Mouse (Mus musculus) stomach, embryonic 16.5 days (tissue): Measurements from ENCODE around the gene Rnf169. TPM values are rescaled to one million over a fixed set of nuclear protein-coding genes. Genes with fewer than 3 reads are reported as not detected.

Source experiments
- ATAC-seq: fragments of 200-750 bp; cut with Nextera tagmentation; 2 replicates; pipeline ENCODE4 v1.8.0; 2017; ENCODE audit warnings: moderate number of reproducible peaks, moderate TSS enrichment; ENCODE audit not compliant: insufficient read depth, low FRiP score
- H3K27ac ChIP-seq: fragments of 300-500 bp; sonication (generic); 2 replicates; pipeline ENCODE4 v1.5.1; 2014; ENCODE audit warnings: low read length
- H3K27me3 ChIP-seq: fragments of 300-500 bp; sonication (generic); 2 replicates; pipeline ENCODE4 v1.6.1; 2014; ENCODE audit warnings: low read length, control low read depth, mixed read lengths; ENCODE audit not compliant: control insufficient read depth, insufficient read depth
- H3K36me3 ChIP-seq: fragments of 300-500 bp; sonication (generic); 2 replicates; pipeline ENCODE4 v1.6.1; 2014; ENCODE audit warnings: low read length; ENCODE audit not compliant: control insufficient read depth, insufficient read depth
- H3K4me1 ChIP-seq: fragments of 300-500 bp; sonication (generic); 2 replicates; pipeline ENCODE4 v1.6.1; 2014; ENCODE audit warnings: low read length, control low read depth, mixed read lengths; ENCODE audit not compliant: control insufficient read depth, insufficient read depth
- H3K4me2 ChIP-seq: fragments of 300-500 bp; sonication (generic); 2 replicates; pipeline ENCODE4 v1.6.1; 2014; ENCODE audit warnings: low read depth, low read length, mixed read lengths
- H3K4me3 ChIP-seq: fragments of 300-500 bp; sonication (generic); replicated peaks from 2 replicates; pipeline ENCODE4 v1.5.1; 2014; ENCODE audit warnings: mild to moderate bottlenecking, low read length
- H3K9ac ChIP-seq: fragments of 300-500 bp; sonication (generic); 2 replicates; pipeline ENCODE4 v1.6.1; 2014; ENCODE audit warnings: low read length
- H3K9me3 ChIP-seq: fragments of 300-500 bp; sonication (generic); replicated peaks from 2 replicates; pipeline ENCODE4 v1.6.1; 2016; ENCODE audit warnings: low read length, control low read depth; ENCODE audit not compliant: control insufficient read depth
- WGBS: fragments of 180-500 bp; shearing (Covaris S2); extraction: QIAGEN DNeasy Blood & Tissue Kit; methylation state at CpG from one replicate; pipeline ENCODE4 v1.1.7; 2014; 5-methylcytosine and 5-hydroxymethylcytosine counted together
- polyA plus RNA-seq: library from polyadenylated mRNA; unstranded; fragments of >200 nt; fragmentation: Nextera tagmentation; extraction: Ambion mirVana; gene quantifications from 2 replicates; pipeline ENCODE4 v1.2.1, GENCODE M21; 2015

Gene Rnf169
- polyA plus RNA-seq, 1 experiment from 2014 or later, result 4.5 TPM

- 0 out of 2 replicates have a peak, but pooled peaks cover 3% of the 10 kb centered on the region for H3K9me3 ChIP-seq
- H3K27ac ChIP-seq, result no peak overlapping the region
- no peaks in the 10 kb centered on the region for H3K4me1 ChIP-seq
- peaks cover 35% of the 10 kb centered on the region for H3K36me3 ChIP-seq
- no peak for ATAC-seq
- no peak overlapping the region for H3K9ac ChIP-seq
- no peak overlapping the region for H3K4me2 ChIP-seq
- H3K27me3 ChIP-seq, result no peaks in the 10 kb centered on the region
- H3K4me3 ChIP-seq, result no peak overlapping the region
- 100% methylated on average over 3 of the region's 3 CpGs for WGBS
Measured at GRCm38 (mm10) chr7:99944520-99944919, 35.7 kb downstream of the Rnf169 start.

DNA sequence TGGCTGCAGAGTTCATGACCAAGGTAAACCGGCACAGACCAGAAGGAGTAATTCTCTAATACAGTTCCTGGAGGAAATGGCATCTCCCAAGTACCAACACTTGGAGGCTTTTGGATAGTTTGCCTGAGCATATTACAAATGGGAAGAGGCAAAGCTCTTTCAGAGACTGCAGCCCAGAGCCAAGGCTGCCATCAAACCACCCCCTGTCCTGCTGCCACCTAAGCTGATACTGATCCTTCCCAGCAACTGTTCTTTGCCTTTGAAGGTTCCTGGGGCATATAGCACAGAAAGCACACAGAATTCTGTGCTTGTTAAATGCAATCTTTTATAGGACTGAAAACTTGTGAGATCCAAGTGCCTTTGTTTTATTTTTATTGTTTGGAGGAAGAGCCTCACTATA is 39.6 kb downstream of the Rnf169 start:
- WGBS, result 94% methylated on average over 1 of the region's 1 CpGs
- no peak for ATAC-seq
- H3K27ac ChIP-seq, result no peak overlapping the region
- H3K4me1 ChIP-seq, result no peaks in the 10 kb centered on the region
- H3K4me2 ChIP-seq, result no peak overlapping the region
- H3K4me3 ChIP-seq, result no peak overlapping the region
- H3K9ac ChIP-seq, result no peak overlapping the region
- H3K27me3 ChIP-seq, result no peaks in the 10 kb centered on the region
- no peaks in the 10 kb centered on the region for H3K9me3 ChIP-seq
- peaks cover 18% of the 10 kb centered on the region for H3K36me3 ChIP-seq

GRCm38 (mm10) chr7:99935758-99936157 is 44.5 kb downstream of the Rnf169 start:
- H3K27me3 ChIP-seq, result no peaks in the 10 kb centered on the region
- WGBS, result 45% methylated on average over 1 of the region's 1 CpGs
- H3K9me3 ChIP-seq, result no peaks in the 10 kb centered on the region
- H3K9ac ChIP-seq, result no peak overlapping the region
- H3K4me3 ChIP-seq, result no peak overlapping the region
- H3K27ac ChIP-seq, result no peak overlapping the region
- H3K36me3 ChIP-seq, result peaks cover 3% of the 10 kb centered on the region; the same call in 1 of the 2 replicates
- ATAC-seq, result no peak
- no peak overlapping the region for H3K4me2 ChIP-seq
- no peaks in the 10 kb centered on the region for H3K4me1 ChIP-seq

GRCm38 (mm10) chr7:99926916-99927714 is 53.1 kb downstream of the Rnf169 start:
- 74% methylated on average over 10 of the region's 10 CpGs for WGBS
- Histone ChIP-seq H3K4me3 (no peak overlapping the region), H3K36me3 (peaks cover 18% of the 10 kb centered on the region; the same call in 1 of the 2 replicates), H3K27ac (no peak overlapping the region), H3K9me3 (no peaks in the 10 kb centered on the region), H3K9ac (no peak overlapping the region), H3K27me3 (no peaks in the 10 kb centered on the region), H3K4me2 (no peak overlapping the region), H3K4me1 (no peaks in the 10 kb centered on the region)
- ATAC-seq, result no peak

GRCm38 (mm10) chr7:99920416-99920815 is 59.8 kb downstream of the Rnf169 start:
- no peak overlapping the region for H3K27ac ChIP-seq
- H3K36me3 ChIP-seq, result 0 out of 2 replicates have a peak, but pooled peaks cover 2% of the 10 kb centered on the region
- H3K27me3 ChIP-seq, result 0 out of 2 replicates have a peak, but pooled peaks cover 3% of the 10 kb centered on the region
- H3K4me1 ChIP-seq, result peaks cover 13% of the 10 kb centered on the region
- H3K9ac ChIP-seq, result no peak overlapping the region
- WGBS, result 37% methylated on average over 2 of the region's 2 CpGs
- no peak overlapping the region for H3K4me2 ChIP-seq
- ATAC-seq, result 0 out of 2 replicates have a peak, but pooled peaks have one; percentile 38
- H3K4me3 ChIP-seq, result no peak overlapping the region
- H3K9me3 ChIP-seq, result no peaks in the 10 kb centered on the region

DNA sequence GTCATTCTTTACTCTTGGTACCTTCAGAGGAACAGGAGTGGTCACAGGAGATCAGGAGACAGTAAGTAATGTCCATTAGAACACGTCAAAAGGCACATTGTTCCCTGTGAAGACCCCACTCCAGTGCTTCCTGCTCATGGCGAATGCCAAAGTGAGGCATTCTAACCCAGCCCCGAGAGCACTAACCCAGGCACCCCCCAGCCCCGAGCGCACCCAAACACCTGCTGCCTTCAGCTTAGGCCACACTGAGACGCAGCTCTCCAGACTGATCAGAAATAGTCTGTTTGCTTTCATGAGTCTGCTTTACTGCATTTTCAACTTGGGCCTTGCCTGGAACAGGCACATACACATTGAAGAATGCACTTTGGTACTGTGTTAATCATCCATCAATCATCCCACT is 60.3 kb downstream of the Rnf169 start:
- WGBS, result 69% methylated on average over 6 of the region's 6 CpGs
- Histone ChIP-seq H3K36me3 (no peaks in the 10 kb centered on the region), H3K4me1 (peaks cover 13% of the 10 kb centered on the region), H3K9ac (no peak overlapping the region), H3K9me3 (no peaks in the 10 kb centered on the region), H3K27ac (no peak overlapping the region), H3K27me3 (0 out of 2 replicates have a peak, but pooled peaks cover 3% of the 10 kb centered on the region), H3K4me3 (no peak overlapping the region), H3K4me2 (no peak overlapping the region)
- no peak for ATAC-seq

GRCm38 (mm10) chr7:99919164-99919563 is 61.1 kb downstream of the Rnf169 start:
- 0 out of 2 replicates have a peak, but pooled peaks cover 3% of the 10 kb centered on the region for H3K27me3 ChIP-seq
- ATAC-seq, result no peak
- no peaks in the 10 kb centered on the region for H3K36me3 ChIP-seq
- peaks cover 13% of the 10 kb centered on the region for H3K4me1 ChIP-seq
- H3K9me3 ChIP-seq, result no peaks in the 10 kb centered on the region
- H3K4me3 ChIP-seq, result no peak overlapping the region
- 96% methylated on average over 2 of the region's 2 CpGs for WGBS
- H3K27ac ChIP-seq, result no peak overlapping the region
- H3K9ac ChIP-seq, result no peak overlapping the region
- H3K4me2 ChIP-seq, result no peak overlapping the region

GRCm38 (mm10) chr7:99917320-99917844 is 62.9 kb downstream of the Rnf169 start:
- 0 out of 2 replicates have a peak, but pooled peaks cover 3% of the 10 kb centered on the region for H3K27me3 ChIP-seq
- no peaks in the 10 kb centered on the region for H3K9me3 ChIP-seq
- H3K4me2 ChIP-seq, result peak overlapping the region; percentile 77
- H3K36me3 ChIP-seq, result no peaks in the 10 kb centered on the region
- ATAC-seq, result peak; percentile 36; the same call in 1 of the 2 replicates
- H3K4me3 ChIP-seq, result peak overlapping the region; percentile 44
- H3K27ac ChIP-seq, result no peak overlapping the region
- H3K4me1 ChIP-seq, result peaks cover 13% of the 10 kb centered on the region
- WGBS, result 1% methylated on average over 36 of the region's 36 CpGs
- H3K9ac ChIP-seq, result peak overlapping the region; percentile 64

DNA sequence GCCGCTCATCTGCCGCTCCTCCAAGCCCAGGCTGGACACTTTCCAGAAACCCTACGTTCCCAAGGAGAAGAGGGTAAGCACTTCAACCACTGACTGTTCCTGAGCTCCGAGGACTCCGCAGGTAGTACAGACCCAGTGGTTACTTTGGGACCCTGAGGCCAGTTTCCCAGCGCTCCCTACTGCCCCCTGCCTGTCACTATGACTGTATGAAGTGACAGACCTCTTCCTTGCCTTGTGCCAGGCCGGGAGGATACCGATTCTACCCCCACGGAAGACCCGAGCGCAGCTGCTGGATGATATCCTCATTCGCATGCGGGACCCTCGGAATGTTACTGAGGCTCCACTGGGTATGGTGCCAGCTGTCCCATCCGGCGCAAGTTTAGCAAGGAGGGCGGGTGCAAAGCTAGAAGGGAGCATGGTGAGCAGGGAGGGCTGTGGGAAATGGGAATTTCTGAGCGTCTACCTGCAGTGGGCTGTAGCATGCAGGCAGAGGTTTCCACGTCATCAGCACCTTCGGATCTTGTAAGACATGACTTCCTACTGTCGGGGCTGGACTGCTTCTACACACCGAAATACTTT is 63.4 kb downstream of the Rnf169 start:
- 5% methylated on average over 22 of the region's 22 CpGs for WGBS
- no peaks in the 10 kb centered on the region for H3K9me3 ChIP-seq
- peaks cover 13% of the 10 kb centered on the region for H3K4me1 ChIP-seq
- no peaks in the 10 kb centered on the region for H3K36me3 ChIP-seq
- H3K4me3 ChIP-seq, result peak overlapping the region; percentile 44
- ATAC-seq, result 0 out of 2 replicates have a peak, but pooled peaks have one; percentile 39
- peak overlapping the region; percentile 77 for H3K4me2 ChIP-seq
- H3K27me3 ChIP-seq, result 0 out of 2 replicates have a peak, but pooled peaks cover 3% of the 10 kb centered on the region
- peak overlapping the region; percentile 64 for H3K9ac ChIP-seq
- H3K27ac ChIP-seq, result no peak overlapping the region
